Comparison of ENCODE assay signal across 8 mouse cellular contexts in genomic region chr8:109416327-109417100, GRCm38 (mm10).
DNase-seq lines count a peak whose midpoint lies in the region; ATAC-seq and TF ChIP-seq lines count a peak whose summit lies in the region.
"Had no signal": no experiment of that assay in that cellular context is flagged by ENCODE, and none has a peak within 500 bp of the region (broad histone marks: within the 10 kb centered on the region; RNA-seq: fewer than 3 reads in every experiment).

No protein-coding gene starts in this region.

- ATAC-seq in embryonic facial prominence, embryonic 12.5 days (ENCODE audit: insufficient number of reproducible peaks, insufficient read depth, low FRiP score, low TSS enrichment) = no peak
- no peak for ATAC-seq in neural tube, embryonic 12.5 days (ENCODE audit: low FRiP score, low read depth)
- ATAC-seq in megakaryocyte-erythroid progenitor cell, adult 5-6 weeks (replicated peaks; ENCODE audit: low FRiP score, low TSS enrichment, poor library complexity, severe bottlenecking) = no peak
- ATAC-seq in heart, embryonic 12.5 days (ENCODE audit: insufficient number of reproducible peaks, low FRiP score) = no peak
- ATAC-seq in intestine, postnatal 0 days = no peak

- H3K27ac ChIP-seq in embryonic facial prominence, embryonic 12.5 days = no peak overlapping the region
- peak overlapping the region; percentile 69 for H3K27ac ChIP-seq in layer of hippocampus, adult 2 months
- H3K27ac ChIP-seq in neural tube, embryonic 12.5 days = peak overlapping the region; percentile 69
- no peak overlapping the region for H3K27ac ChIP-seq in heart, embryonic 12.5 days (ENCODE audit: poor library complexity, severe bottlenecking)
- H3K27ac ChIP-seq in intestine, postnatal 0 days (ENCODE audit: low read depth, low read length) = no peak overlapping the region
- H3K27ac ChIP-seq: liver, embryonic 14.5 days had no signal

- H3K4me3 ChIP-seq in embryonic facial prominence, embryonic 12.5 days = no peak overlapping the region
- no peak overlapping the region for H3K4me3 ChIP-seq in layer of hippocampus, adult 2 months
- no peak overlapping the region for H3K4me3 ChIP-seq in neural tube, embryonic 12.5 days
- no peak overlapping the region for H3K4me3 ChIP-seq in heart, embryonic 12.5 days
- H3K4me3 ChIP-seq in intestine, postnatal 0 days (ENCODE audit: low read depth, low read length) = no peak overlapping the region

- no peaks in the 10 kb centered on the region for H3K36me3 ChIP-seq in embryonic facial prominence, embryonic 12.5 days
- no peaks in the 10 kb centered on the region for H3K36me3 ChIP-seq in neural tube, embryonic 12.5 days
- no peaks in the 10 kb centered on the region for H3K36me3 ChIP-seq in heart, embryonic 12.5 days
- H3K36me3 ChIP-seq in intestine, postnatal 0 days (ENCODE audit: control insufficient read depth, insufficient read depth) = no peaks in the 10 kb centered on the region

- H3K27me3 ChIP-seq in embryonic facial prominence, embryonic 12.5 days = no peaks in the 10 kb centered on the region
- H3K27me3 ChIP-seq in neural tube, embryonic 12.5 days (replicated peaks) = no peaks in the 10 kb centered on the region
- no peaks in the 10 kb centered on the region for H3K27me3 ChIP-seq in heart, embryonic 12.5 days (replicated peaks)
- H3K27me3 ChIP-seq in intestine, postnatal 0 days (replicated peaks; ENCODE audit: control insufficient read depth, insufficient read depth, low read length) = no peaks in the 10 kb centered on the region

- no peak for TF ChIP-seq CTCF in layer of hippocampus, adult 2 months (conservative IDR thresholded peaks at IDR 0.05)
- TF ChIP-seq CTCF in intestine, postnatal 0 days (IDR thresholded peaks at IDR 0.05; ENCODE audit: low read depth) = no peak

- H3K4me2 ChIP-seq in embryonic facial prominence, embryonic 12.5 days (replicated peaks) = 0 out of 2 replicates have a peak overlapping the region, but pooled peaks have one; percentile 6
- H3K4me2 ChIP-seq in neural tube, embryonic 12.5 days (replicated peaks) = peak overlapping the region; percentile 25
- H3K4me2 ChIP-seq in heart, embryonic 12.5 days = no peak overlapping the region
- no peak overlapping the region for H3K4me2 ChIP-seq in intestine, postnatal 0 days (replicated peaks; ENCODE audit: low read depth)

- WGBS in embryonic facial prominence, embryonic 12.5 days = 62% methylated on average over 17 of the region's 17 CpGs
- WGBS in neural tube, embryonic 12.5 days = 57% methylated on average over 17 of the region's 17 CpGs
- WGBS in heart, embryonic 12.5 days = 72% methylated on average over 17 of the region's 17 CpGs
- 81% methylated on average over 17 of the region's 17 CpGs for WGBS in intestine, postnatal 0 days

- no peaks in the 10 kb centered on the region for H3K9me3 ChIP-seq in embryonic facial prominence, embryonic 12.5 days
- no peaks in the 10 kb centered on the region for H3K9me3 ChIP-seq in neural tube, embryonic 12.5 days
- no peaks in the 10 kb centered on the region for H3K9me3 ChIP-seq in heart, embryonic 12.5 days (replicated peaks)
- H3K9me3 ChIP-seq in intestine, postnatal 0 days (ENCODE audit: control insufficient read depth) = no peaks in the 10 kb centered on the region

- peaks cover 11% of the 10 kb centered on the region; the same call in 1 of the 2 replicates for H3K4me1 ChIP-seq in embryonic facial prominence, embryonic 12.5 days
- H3K4me1 ChIP-seq in neural tube, embryonic 12.5 days = peaks cover 33% of the 10 kb centered on the region; the same call in 1 of the 2 replicates
- peaks cover 6% of the 10 kb centered on the region; the same call in 1 of the 2 replicates for H3K4me1 ChIP-seq in heart, embryonic 12.5 days (replicated peaks)
- H3K4me1 ChIP-seq in intestine, postnatal 0 days (replicated peaks; ENCODE audit: control insufficient read depth, insufficient read depth, low read length) = no peaks in the 10 kb centered on the region

- peak; percentile 29 for DNase-seq in R1 (ENCODE audit: low read depth, low spot score)
- peak; percentile 17 to 56 for DNase-seq in layer of hippocampus, adult 2 months (ENCODE audit: low spot score in 2 of 2)

- H3K9ac ChIP-seq in embryonic facial prominence, embryonic 12.5 days = no peak overlapping the region
- no peak overlapping the region for H3K9ac ChIP-seq in neural tube, embryonic 12.5 days
- H3K9ac ChIP-seq in heart, embryonic 12.5 days = no peak overlapping the region
- no peak overlapping the region for H3K9ac ChIP-seq in intestine, postnatal 0 days (ENCODE audit: low read depth, low read length)
- H3K9ac ChIP-seq: liver, embryonic 14.5 days had no signal

Comparison
In these comparisons a context has a peak if more than half of its experiments do, and no peak if none do; other contexts are left out.
1. H3K27ac ChIP-seq: peak in layer of hippocampus, adult 2 months (single experiment) and neural tube, embryonic 12.5 days (single experiment); none in embryonic facial prominence, embryonic 12.5 days (single experiment), heart, embryonic 12.5 days (single experiment) and intestine, postnatal 0 days (single experiment).
2. H3K4me2 ChIP-seq: peak in embryonic facial prominence, embryonic 12.5 days (single experiment) and neural tube, embryonic 12.5 days (single experiment); none in heart, embryonic 12.5 days (single experiment) and intestine, postnatal 0 days (single experiment).